Mouse (Mus musculus): ENCODE data around the gene Cntnap5c. TPM values are rescaled to one million over a fixed set of nuclear protein-coding genes. Genes with fewer than 3 reads are reported as not detected.

Cntnap5c gene
- polyA plus RNA-seq, 1 experiment: not detected

DNA sequence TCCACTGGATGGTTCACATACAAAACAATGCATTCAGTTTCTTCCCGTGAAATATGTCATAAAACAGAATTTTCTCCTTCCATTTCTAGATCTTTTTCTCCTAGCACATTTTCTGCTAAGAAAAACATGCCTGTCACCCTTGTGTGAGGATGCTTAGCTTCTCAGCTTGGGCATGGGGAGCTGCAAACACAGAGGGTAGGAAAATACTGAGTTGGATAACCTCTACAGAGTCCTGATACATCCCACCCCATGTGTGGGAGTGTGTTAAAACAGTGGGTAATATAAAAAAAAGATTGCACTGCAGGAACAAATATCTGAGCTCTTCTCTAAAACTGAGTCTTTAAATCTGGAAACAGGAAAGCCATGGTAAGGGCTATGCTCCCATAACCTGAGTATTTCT is 339.0 kb downstream of the Cntnap5c start:
- Histone ChIP-seq H3ac (ENCODE audit: control insufficient read depth, insufficient read length, low read depth) (no peak overlapping the region), H3K79me3 (ENCODE audit: low read depth) (no peaks in the 10 kb centered on the region), H3K27me3 (ENCODE audit: control insufficient read depth, insufficient read depth, insufficient read length) (no peaks in the 10 kb centered on the region), H3K36me3 (ENCODE audit: control insufficient read depth, insufficient read depth) (no peaks in the 10 kb centered on the region), H3K79me2 (ENCODE audit: control insufficient read depth, insufficient read depth) (no peaks in the 10 kb centered on the region), H3K4me3 (ENCODE audit: insufficient read depth, poor library complexity, severe bottlenecking) (no peak overlapping the region)
- TF ChIP-seq USF1 (IDR thresholded peaks at IDR 0.05; ENCODE audit: low read depth) (no peak), CEBPB (IDR thresholded peaks at IDR 0.05; ENCODE audit: low read depth) (no peak), CTCF (IDR thresholded peaks at IDR 0.05; ENCODE audit: control insufficient read depth, insufficient read depth, insufficient read length) (no peak), FOSL1 (IDR thresholded peaks at IDR 0.05; ENCODE audit: insufficient read depth, low read length, poor library complexity, severe bottlenecking) (no peak), MYOD1 (IDR thresholded peaks at IDR 0.05; ENCODE audit: control insufficient read depth, insufficient read length, low read depth) (no peak), MYOG (IDR thresholded peaks at IDR 0.05; ENCODE audit: control insufficient read depth, extremely low read depth, insufficient read length) (no peak), MAX (IDR thresholded peaks at IDR 0.05) (no peak)

DNA sequence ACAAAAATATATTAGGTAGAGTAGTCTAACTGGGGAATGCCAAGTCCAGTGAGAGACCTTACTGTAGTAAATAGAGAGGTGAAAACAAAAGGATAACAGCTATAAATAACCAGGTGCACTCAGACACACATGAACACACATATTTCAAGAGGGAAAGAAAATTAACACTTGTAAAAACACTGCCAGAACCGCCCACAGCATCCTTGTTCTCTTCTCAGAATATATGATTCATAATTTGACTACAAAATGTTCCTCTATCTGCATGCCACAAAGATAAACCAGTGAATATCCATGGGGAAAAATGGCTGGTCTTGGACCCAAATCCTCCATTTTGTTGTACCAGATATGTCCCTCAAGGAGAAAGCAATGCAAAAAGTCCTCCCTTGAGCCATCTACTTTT is 417.8 kb downstream of the Cntnap5c start:
- no peaks in the 10 kb centered on the region for H3K27me3 ChIP-seq (ENCODE audit: control insufficient read depth, insufficient read depth, insufficient read length)
- H3ac ChIP-seq (ENCODE audit: control insufficient read depth, insufficient read length, low read depth): no peak overlapping the region
- TF ChIP-seq MYOD1 (IDR thresholded peaks at IDR 0.05; ENCODE audit: control insufficient read depth, insufficient read length, low read depth): no peak
- TF ChIP-seq CEBPB (IDR thresholded peaks at IDR 0.05; ENCODE audit: low read depth): no peak
- TF ChIP-seq USF1 (IDR thresholded peaks at IDR 0.05; ENCODE audit: low read depth): no peak
- TF ChIP-seq MYOG (IDR thresholded peaks at IDR 0.05; ENCODE audit: control insufficient read depth, extremely low read depth, insufficient read length): no peak
- no peak for TF ChIP-seq FOSL1 (IDR thresholded peaks at IDR 0.05; ENCODE audit: insufficient read depth, low read length, poor library complexity, severe bottlenecking)
- no peak for TF ChIP-seq MAX (IDR thresholded peaks at IDR 0.05)
- TF ChIP-seq CTCF (IDR thresholded peaks at IDR 0.05; ENCODE audit: control insufficient read depth, insufficient read depth, insufficient read length): no peak
- no peak overlapping the region for H3K4me3 ChIP-seq (ENCODE audit: insufficient read depth, poor library complexity, severe bottlenecking)
- H3K79me3 ChIP-seq (ENCODE audit: low read depth): no peaks in the 10 kb centered on the region
- H3K79me2 ChIP-seq (ENCODE audit: control insufficient read depth, insufficient read depth): no peaks in the 10 kb centered on the region
- no peaks in the 10 kb centered on the region for H3K36me3 ChIP-seq (ENCODE audit: control insufficient read depth, insufficient read depth)

DNA sequence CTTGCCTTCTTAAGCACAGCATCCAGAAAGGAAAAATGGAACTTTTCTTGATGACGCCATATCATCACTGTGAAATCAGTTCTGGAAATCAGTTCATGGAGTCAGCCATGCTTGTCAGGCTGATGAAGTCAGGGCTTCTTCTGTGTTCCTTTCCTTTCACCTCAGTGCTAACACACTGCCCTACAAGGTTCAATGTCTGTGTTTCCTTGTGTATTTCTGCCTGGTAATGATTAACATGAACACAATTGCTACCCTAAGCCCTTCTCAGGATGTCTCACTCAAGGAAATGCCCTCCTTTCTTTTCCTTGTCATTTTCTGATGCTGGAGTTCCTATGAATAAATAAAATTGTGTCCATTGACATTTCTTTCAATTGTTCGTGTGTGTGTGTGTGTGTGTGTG is 431.8 kb downstream of the Cntnap5c start:
- Histone ChIP-seq H3K27me3 (ENCODE audit: control insufficient read depth, insufficient read depth, insufficient read length) (no peaks in the 10 kb centered on the region), H3K79me2 (ENCODE audit: control insufficient read depth, insufficient read depth) (no peaks in the 10 kb centered on the region), H3K4me3 (ENCODE audit: insufficient read depth, poor library complexity, severe bottlenecking) (no peak overlapping the region), H3K36me3 (ENCODE audit: control insufficient read depth, insufficient read depth) (no peaks in the 10 kb centered on the region), H3ac (ENCODE audit: control insufficient read depth, insufficient read length, low read depth) (no peak overlapping the region), H3K79me3 (ENCODE audit: low read depth) (no peaks in the 10 kb centered on the region)
- TF ChIP-seq FOSL1 (IDR thresholded peaks at IDR 0.05; ENCODE audit: insufficient read depth, low read length, poor library complexity, severe bottlenecking): no peak
- TF ChIP-seq MAX (IDR thresholded peaks at IDR 0.05): no peak
- no peak for TF ChIP-seq CTCF (IDR thresholded peaks at IDR 0.05; ENCODE audit: control insufficient read depth, insufficient read depth, insufficient read length)
- TF ChIP-seq USF1 (IDR thresholded peaks at IDR 0.05; ENCODE audit: low read depth): no peak
- TF ChIP-seq MYOG (IDR thresholded peaks at IDR 0.05; ENCODE audit: control insufficient read depth, extremely low read depth, insufficient read length): no peak
- no peak for TF ChIP-seq CEBPB (IDR thresholded peaks at IDR 0.05; ENCODE audit: low read depth)
- TF ChIP-seq MYOD1 (IDR thresholded peaks at IDR 0.05; ENCODE audit: control insufficient read depth, insufficient read length, low read depth): no peak

DNA sequence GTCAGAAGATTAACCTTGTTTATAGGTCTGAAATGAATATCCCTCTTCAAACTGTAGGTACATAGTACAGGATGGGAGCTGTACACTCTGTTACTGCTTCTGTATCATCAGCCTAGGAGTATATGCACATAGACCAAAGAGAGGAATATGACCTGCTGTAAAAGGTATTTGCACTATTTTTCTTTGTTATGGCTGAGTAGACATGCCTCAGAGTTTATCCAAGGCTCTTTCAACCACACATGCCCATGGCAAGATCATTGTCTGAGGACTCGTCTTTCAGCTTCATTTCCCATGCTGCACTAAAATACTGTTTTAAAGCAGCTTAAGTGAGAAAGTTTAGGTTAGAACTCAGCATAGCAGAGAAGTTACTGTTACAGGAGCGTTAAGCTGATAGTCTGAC is 498.7 kb downstream of the Cntnap5c start:
- Histone ChIP-seq H3K79me3 (ENCODE audit: low read depth) (no peaks in the 10 kb centered on the region), H3ac (ENCODE audit: control insufficient read depth, insufficient read length, low read depth) (no peak overlapping the region), H3K27me3 (ENCODE audit: control insufficient read depth, insufficient read depth, insufficient read length) (no peaks in the 10 kb centered on the region), H3K79me2 (ENCODE audit: control insufficient read depth, insufficient read depth) (no peaks in the 10 kb centered on the region), H3K36me3 (ENCODE audit: control insufficient read depth, insufficient read depth) (no peaks in the 10 kb centered on the region), H3K4me3 (ENCODE audit: insufficient read depth, poor library complexity, severe bottlenecking) (no peak overlapping the region)
- TF ChIP-seq CEBPB (IDR thresholded peaks at IDR 0.05; ENCODE audit: low read depth) (no peak), FOSL1 (IDR thresholded peaks at IDR 0.05; ENCODE audit: insufficient read depth, low read length, poor library complexity, severe bottlenecking) (no peak), MAX (IDR thresholded peaks at IDR 0.05) (no peak), MYOD1 (IDR thresholded peaks at IDR 0.05; ENCODE audit: control insufficient read depth, insufficient read length, low read depth) (no peak), USF1 (IDR thresholded peaks at IDR 0.05; ENCODE audit: low read depth) (no peak), CTCF (IDR thresholded peaks at IDR 0.05; ENCODE audit: control insufficient read depth, insufficient read depth, insufficient read length) (no peak), MYOG (IDR thresholded peaks at IDR 0.05; ENCODE audit: control insufficient read depth, extremely low read depth, insufficient read length) (no peak)

DNA sequence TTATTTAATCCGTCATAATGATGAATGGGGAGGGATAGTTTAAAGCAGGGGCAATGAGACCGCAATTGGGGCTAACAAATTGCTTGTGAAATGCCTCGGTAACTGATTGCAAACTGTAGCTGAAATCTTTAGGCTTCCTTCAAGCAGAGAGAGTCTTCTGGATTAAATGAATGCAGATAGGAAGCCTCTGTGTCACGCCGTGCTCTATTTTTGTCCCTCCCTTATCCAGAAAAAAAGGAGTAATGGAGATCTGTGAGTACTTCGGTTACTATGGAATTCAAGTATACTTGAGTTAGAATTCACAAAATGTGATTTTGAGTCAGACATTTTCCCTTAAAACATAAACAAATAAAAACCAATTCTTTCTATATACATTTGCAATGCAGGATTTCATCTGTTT is 581.9 kb downstream of the Cntnap5c start:
- TF ChIP-seq USF1 (IDR thresholded peaks at IDR 0.05; ENCODE audit: low read depth) (no peak), FOSL1 (IDR thresholded peaks at IDR 0.05; ENCODE audit: insufficient read depth, low read length, poor library complexity, severe bottlenecking) (no peak), CEBPB (IDR thresholded peaks at IDR 0.05; ENCODE audit: low read depth) (no peak), MYOD1 (IDR thresholded peaks at IDR 0.05; ENCODE audit: control insufficient read depth, insufficient read length, low read depth) (no peak), CTCF (IDR thresholded peaks at IDR 0.05; ENCODE audit: control insufficient read depth, insufficient read depth, insufficient read length) (no peak), MYOG (IDR thresholded peaks at IDR 0.05; ENCODE audit: control insufficient read depth, extremely low read depth, insufficient read length) (no peak), MAX (IDR thresholded peaks at IDR 0.05) (no peak)
- Histone ChIP-seq H3K36me3 (ENCODE audit: control insufficient read depth, insufficient read depth) (no peaks in the 10 kb centered on the region), H3K79me3 (ENCODE audit: low read depth) (no peaks in the 10 kb centered on the region), H3ac (ENCODE audit: control insufficient read depth, insufficient read length, low read depth) (no peak overlapping the region), H3K4me3 (ENCODE audit: insufficient read depth, poor library complexity, severe bottlenecking) (no peak overlapping the region), H3K27me3 (ENCODE audit: control insufficient read depth, insufficient read depth, insufficient read length) (no peaks in the 10 kb centered on the region), H3K79me2 (ENCODE audit: control insufficient read depth, insufficient read depth) (no peaks in the 10 kb centered on the region)

DNA sequence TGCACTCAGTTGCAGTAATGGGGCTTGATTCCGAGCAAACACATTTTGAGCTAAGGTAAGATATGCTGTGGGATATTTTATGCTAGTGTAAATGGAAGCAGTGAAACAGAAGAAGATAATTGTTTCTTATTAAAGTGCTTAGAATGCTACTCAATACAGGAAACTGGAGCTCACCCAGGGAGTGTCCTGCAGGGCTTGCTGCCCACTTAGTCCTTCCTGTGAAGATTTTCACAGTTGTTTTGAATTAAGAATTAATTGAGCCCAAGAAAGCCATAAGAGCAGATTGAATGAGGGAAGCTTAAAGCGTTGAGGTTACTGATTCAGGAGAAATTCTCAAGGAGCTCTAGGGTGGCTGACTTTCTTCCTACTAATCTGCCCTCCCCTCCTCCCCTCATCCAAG is 586.9 kb downstream of the Cntnap5c start:
- Histone ChIP-seq H3K79me2 (ENCODE audit: control insufficient read depth, insufficient read depth) (no peaks in the 10 kb centered on the region), H3K79me3 (ENCODE audit: low read depth) (no peaks in the 10 kb centered on the region), H3ac (ENCODE audit: control insufficient read depth, insufficient read length, low read depth) (no peak overlapping the region), H3K27me3 (ENCODE audit: control insufficient read depth, insufficient read depth, insufficient read length) (no peaks in the 10 kb centered on the region), H3K4me3 (ENCODE audit: insufficient read depth, poor library complexity, severe bottlenecking) (no peak overlapping the region), H3K36me3 (ENCODE audit: control insufficient read depth, insufficient read depth) (no peaks in the 10 kb centered on the region)
- no peak for TF ChIP-seq MAX (IDR thresholded peaks at IDR 0.05)
- TF ChIP-seq USF1 (IDR thresholded peaks at IDR 0.05; ENCODE audit: low read depth): no peak
- TF ChIP-seq MYOG (IDR thresholded peaks at IDR 0.05; ENCODE audit: control insufficient read depth, extremely low read depth, insufficient read length): no peak
- no peak for TF ChIP-seq FOSL1 (IDR thresholded peaks at IDR 0.05; ENCODE audit: insufficient read depth, low read length, poor library complexity, severe bottlenecking)
- no peak for TF ChIP-seq CEBPB (IDR thresholded peaks at IDR 0.05; ENCODE audit: low read depth)
- TF ChIP-seq CTCF (IDR thresholded peaks at IDR 0.05; ENCODE audit: control insufficient read depth, insufficient read depth, insufficient read length): no peak
- TF ChIP-seq MYOD1 (IDR thresholded peaks at IDR 0.05; ENCODE audit: control insufficient read depth, insufficient read length, low read depth): no peak

Data from C2C12 (cell line).